Mouse (Mus musculus) spleen, postnatal 36 days (tissue): Measurements from ENCODE around the gene Arid5b.

ENCODE experiments used
- DNase-seq, 2 experiments: peaks; one replicate each; pipeline ENCODE4 v3.0.0; 2022; ENCODE audit warnings: low spot score in 2 of 2, mixed read lengths in 1 of 2

Arid5b gene

GRCm38 (mm10) chr10:68052307-68052706, 226.2 kb downstream of the Arid5b start:
- DNase-seq = no peak

GRCm38 (mm10) chr10:68051316-68051933, 227.1 kb downstream of the Arid5b start:
- DNase-seq = no peak

- DNase-seq = no peak
These were observed 227.7 kb downstream of the Arid5b start for GRCm38 (mm10) chr10:68050882-68051281.

- peak; percentile 18 to 35 for DNase-seq
These were observed 229.8 kb downstream of the Arid5b start for GRCm38 (mm10) chr10:68048641-68049305.

- DNase-seq = no peak
These were observed 233.7 kb downstream of the Arid5b start for GRCm38 (mm10) chr10:68044864-68045263.

GRCm38 (mm10) chr10:68043973-68044372, 234.6 kb downstream of the Arid5b start:
- no peak for DNase-seq
